Mouse (Mus musculus) testis, adult 2 months (tissue): ENCODE results near the gene Olfr287. TPM values are rescaled to one million over a fixed set of nuclear protein-coding genes. Genes with fewer than 3 reads are reported as not detected.

ENCODE experiments used
- H3K27ac ChIP-seq: fragments of 200-500 bp; 2 replicates; pipeline ENCODE4 v1.5.1; 2012; ENCODE audit warnings: low read depth, low read length; ENCODE audit not compliant: control insufficient read depth, insufficient read depth
- H3K27me3 ChIP-seq: fragments of 200-500 bp; 2 replicates; pipeline ENCODE4 v1.6.1; 2012; ENCODE audit warnings: mild to moderate bottlenecking, low read length, moderate library complexity; ENCODE audit not compliant: control insufficient read depth, insufficient read depth
- H3K36me3 ChIP-seq: fragments of 200-500 bp; 2 replicates; pipeline ENCODE4 v1.6.1; 2012; ENCODE audit warnings: mild to moderate bottlenecking, low read length; ENCODE audit not compliant: control insufficient read depth, insufficient read depth
- H3K4me1 ChIP-seq: fragments of 200-500 bp; 2 replicates; pipeline ENCODE4 v1.6.1; 2012; ENCODE audit warnings: low read length; ENCODE audit not compliant: control insufficient read depth, insufficient read depth
- H3K4me3 ChIP-seq: fragments of 200-500 bp; 2 replicates; pipeline ENCODE4 v1.5.1; 2012; ENCODE audit warnings: low read depth, mild to moderate bottlenecking, low read length, moderate library complexity, mixed read lengths; ENCODE audit not compliant: control insufficient read depth
- CTCF ChIP-seq: fragments of 200-500 bp; IDR thresholded peaks from 2 replicates; pipeline ENCODE4 v1.5.1; 2012; ENCODE audit warnings: low read depth, mild to moderate bottlenecking, inconsistent platforms, low read length, moderate library complexity; ENCODE audit not compliant: control insufficient read depth, insufficient read depth, insufficient replicate concordance
- POLR2A ChIP-seq: fragments of 200-500 bp; IDR thresholded peaks from 2 replicates; pipeline ENCODE4 v1.6.1; 2012; ENCODE audit warnings: low read depth, mild to moderate bottlenecking, inconsistent platforms, low read length, moderate library complexity; ENCODE audit not compliant: control insufficient read depth
- polyA plus RNA-seq: library from polyadenylated mRNA; depleted of rRNA; stranded (reverse); fragments of >200 nt; gene quantifications from 2 replicates; pipeline ENCODE4 v1.2.3, GENCODE M21; 2012

Gene Olfr287
- polyA plus RNA-seq, 1 experiment = not detected

GRCm38 (mm10) chr15:98225610-98226009 lies 4.8 kb upstream of the Olfr287 start:
- H3K27me3 ChIP-seq = no peaks in the 10 kb centered on the region
- H3K4me3 ChIP-seq = no peak overlapping the region; the same call in 1 of the 2 replicates
- no peaks in the 10 kb centered on the region for H3K36me3 ChIP-seq
- H3K4me1 ChIP-seq = peaks cover 5% of the 10 kb centered on the region
- no peak overlapping the region for H3K27ac ChIP-seq
- TF ChIP-seq POLR2A (no peak), CTCF (no peak)

GRCm38 (mm10) chr15:98222377-98222776 lies 1.5 kb upstream of the Olfr287 start:
- Histone ChIP-seq H3K27ac (no peak overlapping the region), H3K36me3 (no peaks in the 10 kb centered on the region), H3K4me1 (peaks cover 5% of the 10 kb centered on the region), H3K27me3 (no peaks in the 10 kb centered on the region), H3K4me3 (no peak overlapping the region)
- no peak for TF ChIP-seq CTCF
- no peak for TF ChIP-seq POLR2A

GRCm38 (mm10) chr15:98214130-98214529 lies 6.7 kb downstream of the Olfr287 start:
- TF ChIP-seq POLR2A (no peak), CTCF (no peak)
- Histone ChIP-seq H3K36me3 (no peaks in the 10 kb centered on the region), H3K4me1 (no peaks in the 10 kb centered on the region), H3K27ac (no peak overlapping the region), H3K27me3 (no peaks in the 10 kb centered on the region), H3K4me3 (no peak overlapping the region)

GRCm38 (mm10) chr15:98213336-98213870 lies 7.5 kb downstream of the Olfr287 start:
- no peak overlapping the region for H3K27ac ChIP-seq
- H3K4me3 ChIP-seq = no peak overlapping the region
- TF ChIP-seq POLR2A = no peak
- TF ChIP-seq CTCF = no peak
- H3K27me3 ChIP-seq = no peaks in the 10 kb centered on the region
- H3K4me1 ChIP-seq = no peaks in the 10 kb centered on the region
- H3K36me3 ChIP-seq = no peaks in the 10 kb centered on the region

- no peak overlapping the region for H3K4me3 ChIP-seq
- H3K4me1 ChIP-seq = no peaks in the 10 kb centered on the region
- no peaks in the 10 kb centered on the region for H3K27me3 ChIP-seq
- H3K36me3 ChIP-seq = no peaks in the 10 kb centered on the region
- no peak for TF ChIP-seq POLR2A
- no peak for TF ChIP-seq CTCF
- no peak overlapping the region for H3K27ac ChIP-seq
Measured at GRCm38 (mm10) chr15:98209676-98210075, 11.2 kb downstream of the Olfr287 start.

- H3K27ac ChIP-seq = no peak within 1 kb of the TSS
- no peak within 1 kb of the TSS for H3K4me3 ChIP-seq
- H3K36me3 ChIP-seq = no peaks in the 10 kb centered on the region
- H3K27me3 ChIP-seq = no peaks in the 10 kb centered on the region
- no peak for TF ChIP-seq POLR2A
- no peaks in the 10 kb centered on the region for H3K4me1 ChIP-seq
Measured at GRCm38 (mm10) chr15:98195442-98195841, 25.4 kb downstream of the Olfr287 start, which contains the start of gene Olfr288. Gene Olfr288, minus strand, starts transcription at chr15:98195542.

GRCm38 (mm10) chr15:98184456-98184855 lies 36.4 kb downstream of the Olfr287 start:
- Histone ChIP-seq H3K36me3 (no peaks in the 10 kb centered on the region), H3K4me1 (peaks cover 15% of the 10 kb centered on the region), H3K27ac (no peak overlapping the region), H3K27me3 (no peaks in the 10 kb centered on the region; the same call in 1 of the 2 replicates), H3K4me3 (no peak overlapping the region)
- no peak for TF ChIP-seq POLR2A
- TF ChIP-seq CTCF = no peak
